Mouse (Mus musculus) liver, adult 2 months (tissue): ENCODE results near the gene Elmo3.

ENCODE experiments used
- CTCF ChIP-seq: fragments of 200-500 bp; IDR thresholded peaks from 2 replicates; pipeline ENCODE4 v1.5.1; 2011; ENCODE audit warnings: low read depth, low read length, control low read depth
- POLR2A ChIP-seq: fragments of 200-500 bp; IDR thresholded peaks from 2 replicates; pipeline ENCODE4 v1.6.1; 2011; ENCODE audit warnings: low read length, control low read depth; ENCODE audit not compliant: insufficient read depth; ENCODE audit errors: extremely low read depth

- TF ChIP-seq POLR2A, result no peak
- no peak for TF ChIP-seq CTCF
These were observed 37.4 kb downstream of the Elmo3 start for GRCm38 (mm10) chr8:105342768-105343167.
